Mouse (Mus musculus): Measurements from ENCODE around the gene Dhdh. TPM values are rescaled to one million over a fixed set of nuclear protein-coding genes. Genes with fewer than 3 reads are reported as not detected.
"Not testable (repeated sequence)": the region's sequence is repeated elsewhere in the genome, so short reads cannot be mapped to it uniquely, and the experiment has no call there.

Gene Dhdh
- polyA plus RNA-seq, 1 experiment from 2014 or later, result 4.9 TPM

DNA sequence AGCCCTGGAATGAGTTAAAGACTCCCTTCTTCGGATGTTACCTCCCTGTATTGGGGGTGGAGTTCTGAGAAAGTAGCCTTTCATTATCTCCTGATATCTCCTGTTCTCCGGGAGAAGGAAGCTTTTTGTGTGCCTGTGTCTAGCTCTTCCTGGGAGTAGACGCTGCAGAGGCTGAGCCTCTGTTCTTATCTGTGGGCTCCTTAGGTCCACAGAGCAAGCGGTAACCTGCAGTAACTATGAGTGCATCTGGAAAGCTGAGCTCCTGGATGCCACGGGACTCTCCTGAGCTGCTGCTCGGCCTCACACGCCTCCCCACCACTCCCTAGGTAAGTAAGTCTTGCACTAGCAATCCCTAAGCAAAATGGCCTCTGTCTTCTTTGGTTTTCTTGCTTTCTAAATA lies 2.4 kb downstream of the Dhdh start:
- H3K4me2 ChIP-seq, result no peak overlapping the region
- no peak overlapping the region for H3K4me3 ChIP-seq (ENCODE audit: low read depth, low read length)
- H3K4me1 ChIP-seq (ENCODE audit: control insufficient read depth, insufficient read depth, low read length), result 0 out of 2 replicates have a peak, but pooled peaks cover 3% of the 10 kb centered on the region
- no peak overlapping the region for H3K27ac ChIP-seq (ENCODE audit: low read depth, low read length)
- no peaks in the 10 kb centered on the region for H3K36me3 ChIP-seq (ENCODE audit: control insufficient read depth, insufficient read depth, low read length)
- H3K9me3 ChIP-seq (replicated peaks; ENCODE audit: control insufficient read depth, low read length), result no peaks in the 10 kb centered on the region
- WGBS (ENCODE audit: insufficient replicate concordance), result 49% methylated on average over 7 of the region's 7 CpGs
- ATAC-seq (replicated peaks; ENCODE audit: insufficient number of reproducible peaks, low FRiP score, low TSS enrichment), result no peak
- H3K9ac ChIP-seq (ENCODE audit: low read depth, low read length), result no peak overlapping the region
- H3K27me3 ChIP-seq (ENCODE audit: control insufficient read depth, insufficient read depth, low read length), result no peaks in the 10 kb centered on the region

DNA sequence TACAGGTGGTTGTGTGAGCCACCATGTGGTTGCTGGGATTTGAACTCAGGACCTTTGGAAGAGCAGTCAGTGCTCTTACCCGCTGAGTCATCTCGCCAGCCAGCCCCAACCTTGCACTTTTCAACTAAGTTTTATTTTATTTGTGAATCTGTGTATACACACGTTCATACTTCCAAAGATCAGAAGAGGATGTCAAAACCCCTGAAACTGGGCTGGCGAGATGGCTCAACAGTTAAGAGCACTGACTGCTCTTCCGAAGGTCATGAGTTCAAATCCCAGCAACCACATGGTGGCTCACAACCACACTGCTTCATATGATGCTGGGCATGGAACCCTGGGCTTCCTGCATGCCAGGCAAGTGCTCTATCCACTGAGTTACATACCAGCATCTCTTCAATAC lies 3.6 kb downstream of the Dhdh start:
- H3K9me3 ChIP-seq (replicated peaks; ENCODE audit: control insufficient read depth, low read length); H3K4me3 ChIP-seq (ENCODE audit: low read depth, low read length); ATAC-seq (replicated peaks; ENCODE audit: insufficient number of reproducible peaks, low FRiP score, low TSS enrichment); H3K27ac ChIP-seq (ENCODE audit: low read depth, low read length); H3K9ac ChIP-seq (ENCODE audit: low read depth, low read length); H3K27me3 ChIP-seq (ENCODE audit: control insufficient read depth, insufficient read depth, low read length); H3K4me2 ChIP-seq; H3K36me3 ChIP-seq (ENCODE audit: control insufficient read depth, insufficient read depth, low read length); H3K4me1 ChIP-seq (ENCODE audit: control insufficient read depth, insufficient read depth, low read length): not testable (repeated sequence)
- 90% methylated on average over 5 of the region's 5 CpGs for WGBS (ENCODE audit: insufficient replicate concordance)

DNA sequence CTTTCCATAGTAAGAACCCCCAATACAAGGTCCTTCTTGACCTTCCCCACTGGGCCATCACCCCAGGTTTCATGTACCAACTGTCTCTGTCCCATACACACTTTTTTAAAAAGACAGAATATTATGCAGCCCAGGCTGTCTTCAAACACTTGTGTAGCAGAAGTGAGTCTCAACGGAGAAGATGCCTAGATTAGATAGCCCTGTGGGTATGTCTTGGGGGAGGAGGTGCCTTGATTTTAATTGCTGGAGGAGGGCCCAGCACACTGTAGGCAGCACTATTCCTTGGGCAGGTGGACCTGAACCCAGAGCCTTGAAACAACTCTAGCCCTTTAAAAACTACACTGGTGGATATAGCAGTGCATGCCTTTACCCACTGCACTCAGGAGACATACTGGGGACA lies 6.4 kb downstream of the Dhdh start:
- H3K27me3 ChIP-seq (ENCODE audit: control insufficient read depth, insufficient read depth, low read length), result no peaks in the 10 kb centered on the region
- no peak overlapping the region for H3K4me2 ChIP-seq
- no peaks in the 10 kb centered on the region for H3K36me3 ChIP-seq (ENCODE audit: control insufficient read depth, insufficient read depth, low read length)
- no peak overlapping the region for H3K27ac ChIP-seq (ENCODE audit: low read depth, low read length)
- no peak overlapping the region for H3K4me3 ChIP-seq (ENCODE audit: low read depth, low read length)
- 61% methylated on average over 1 of the region's 1 CpGs for WGBS (ENCODE audit: insufficient replicate concordance)
- no peak for ATAC-seq (replicated peaks; ENCODE audit: insufficient number of reproducible peaks, low FRiP score, low TSS enrichment)
- no peaks in the 10 kb centered on the region for H3K4me1 ChIP-seq (ENCODE audit: control insufficient read depth, insufficient read depth, low read length)
- H3K9ac ChIP-seq (ENCODE audit: low read depth, low read length), result no peak overlapping the region
- no peaks in the 10 kb centered on the region for H3K9me3 ChIP-seq (replicated peaks; ENCODE audit: control insufficient read depth, low read length)

- Histone ChIP-seq H3K4me1 (ENCODE audit: control insufficient read depth, insufficient read depth, low read length) (no peaks in the 10 kb centered on the region), H3K27me3 (ENCODE audit: control insufficient read depth, insufficient read depth, low read length) (no peaks in the 10 kb centered on the region), H3K4me2 (no peak within 1 kb of the TSS), H3K4me3 (ENCODE audit: low read depth, low read length) (no peak within 1 kb of the TSS), H3K36me3 (ENCODE audit: control insufficient read depth, insufficient read depth, low read length) (no peaks in the 10 kb centered on the region), H3K9me3 (replicated peaks; ENCODE audit: control insufficient read depth, low read length) (no peaks in the 10 kb centered on the region), H3K9ac (ENCODE audit: low read depth, low read length) (no peak within 1 kb of the TSS), H3K27ac (ENCODE audit: low read depth, low read length) (no peak within 1 kb of the TSS)
- WGBS (ENCODE audit: insufficient replicate concordance), result 44% methylated on average over 15 of the region's 15 CpGs
- peak; percentile 60; the same call in 1 of the 2 replicates for ATAC-seq (replicated peaks; ENCODE audit: insufficient number of reproducible peaks, low FRiP score, low TSS enrichment)
Observed at GRCm38 (mm10) chr7:45481374-45481927, 7.2 kb downstream of the Dhdh start, which contains the start of gene Tulp2. TSS of gene Tulp2 (plus strand) at chr7:45481877.

- H3K36me3 ChIP-seq (ENCODE audit: control insufficient read depth, insufficient read depth, low read length); H3K4me1 ChIP-seq (ENCODE audit: control insufficient read depth, insufficient read depth, low read length); H3K9ac ChIP-seq (ENCODE audit: low read depth, low read length); H3K9me3 ChIP-seq (replicated peaks; ENCODE audit: control insufficient read depth, low read length); ATAC-seq (replicated peaks; ENCODE audit: insufficient number of reproducible peaks, low FRiP score, low TSS enrichment); H3K4me3 ChIP-seq (ENCODE audit: low read depth, low read length); H3K4me2 ChIP-seq; H3K27me3 ChIP-seq (ENCODE audit: control insufficient read depth, insufficient read depth, low read length); H3K27ac ChIP-seq (ENCODE audit: low read depth, low read length): not testable (repeated sequence)
- WGBS (ENCODE audit: insufficient replicate concordance), result 75% methylated on average over 3 of the region's 4 CpGs
Observed at GRCm38 (mm10) chr7:45480310-45480709, 8.3 kb downstream of the Dhdh start.

- no peak overlapping the region for H3K4me2 ChIP-seq
- no peak overlapping the region for H3K9ac ChIP-seq (ENCODE audit: low read depth, low read length)
- H3K36me3 ChIP-seq (ENCODE audit: control insufficient read depth, insufficient read depth, low read length), result no peaks in the 10 kb centered on the region
- 96% methylated on average over 7 of the region's 7 CpGs for WGBS (ENCODE audit: insufficient replicate concordance)
- no peaks in the 10 kb centered on the region for H3K27me3 ChIP-seq (ENCODE audit: control insufficient read depth, insufficient read depth, low read length)
- no peaks in the 10 kb centered on the region for H3K9me3 ChIP-seq (replicated peaks; ENCODE audit: control insufficient read depth, low read length)
- ATAC-seq (replicated peaks; ENCODE audit: insufficient number of reproducible peaks, low FRiP score, low TSS enrichment), result no peak
- no peaks in the 10 kb centered on the region for H3K4me1 ChIP-seq (ENCODE audit: control insufficient read depth, insufficient read depth, low read length)
- no peak overlapping the region for H3K4me3 ChIP-seq (ENCODE audit: low read depth, low read length)
- no peak overlapping the region for H3K27ac ChIP-seq (ENCODE audit: low read depth, low read length)
Observed at GRCm38 (mm10) chr7:45478774-45479173, 9.8 kb downstream of the Dhdh start.

DNA sequence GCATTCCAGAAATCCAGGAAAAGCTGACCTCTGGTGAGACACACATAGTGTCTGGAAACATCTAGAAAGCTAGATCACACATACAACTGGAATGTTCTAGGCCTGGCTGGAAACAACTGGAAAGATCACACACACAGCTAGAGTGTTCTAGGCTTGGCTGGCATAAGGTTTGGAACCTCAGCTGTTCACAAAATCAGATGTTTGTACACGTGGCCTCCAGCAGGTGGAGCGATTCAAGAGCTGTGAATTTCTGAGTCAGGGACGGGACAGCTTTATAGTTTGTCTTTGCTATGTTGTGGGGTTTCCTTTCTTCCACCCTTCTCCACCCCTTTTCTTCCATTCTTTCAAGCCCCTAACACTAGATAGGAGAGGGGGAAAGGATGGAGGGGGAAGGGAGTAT lies 11.6 kb downstream of the Dhdh start:
- ATAC-seq (replicated peaks; ENCODE audit: insufficient number of reproducible peaks, low FRiP score, low TSS enrichment), result no peak
- Histone ChIP-seq H3K9ac (ENCODE audit: low read depth, low read length) (no peak overlapping the region), H3K9me3 (replicated peaks; ENCODE audit: control insufficient read depth, low read length) (no peaks in the 10 kb centered on the region), H3K4me1 (ENCODE audit: control insufficient read depth, insufficient read depth, low read length) (no peaks in the 10 kb centered on the region), H3K4me3 (ENCODE audit: low read depth, low read length) (no peak overlapping the region), H3K4me2 (no peak overlapping the region), H3K27ac (ENCODE audit: low read depth, low read length) (no peak overlapping the region), H3K27me3 (ENCODE audit: control insufficient read depth, insufficient read depth, low read length) (no peaks in the 10 kb centered on the region), H3K36me3 (ENCODE audit: control insufficient read depth, insufficient read depth, low read length) (no peaks in the 10 kb centered on the region)
- 24% methylated on average over 3 of the region's 3 CpGs for WGBS (ENCODE audit: insufficient replicate concordance)

DNA sequence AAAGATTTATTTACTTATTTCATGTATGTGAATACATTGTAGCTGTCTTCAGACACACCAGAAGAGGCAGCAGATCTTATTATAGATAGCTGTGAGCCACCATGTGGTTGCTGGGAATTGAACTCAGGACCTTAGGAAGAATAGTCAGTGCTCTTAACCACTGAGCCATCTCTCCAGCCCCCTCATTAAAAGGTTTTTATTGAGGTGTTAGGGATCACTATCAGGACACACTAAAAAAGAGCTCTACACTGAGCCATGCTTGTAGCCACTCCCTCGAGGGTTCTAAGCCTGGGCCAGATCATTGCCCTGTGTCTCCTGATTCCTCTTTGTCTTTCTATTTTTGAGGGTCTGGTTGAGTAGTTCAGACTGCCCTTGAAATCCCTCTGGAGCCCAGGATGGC lies 12.2 kb downstream of the Dhdh start:
- Histone ChIP-seq H3K9me3 (replicated peaks; ENCODE audit: control insufficient read depth, low read length) (no peaks in the 10 kb centered on the region), H3K4me3 (ENCODE audit: low read depth, low read length) (no peak overlapping the region), H3K4me1 (ENCODE audit: control insufficient read depth, insufficient read depth, low read length) (no peaks in the 10 kb centered on the region), H3K36me3 (ENCODE audit: control insufficient read depth, insufficient read depth, low read length) (no peaks in the 10 kb centered on the region), H3K4me2 (no peak overlapping the region), H3K9ac (ENCODE audit: low read depth, low read length) (no peak overlapping the region), H3K27ac (ENCODE audit: low read depth, low read length) (no peak overlapping the region), H3K27me3 (ENCODE audit: control insufficient read depth, insufficient read depth, low read length) (no peaks in the 10 kb centered on the region)
- no peak for ATAC-seq (replicated peaks; ENCODE audit: insufficient number of reproducible peaks, low FRiP score, low TSS enrichment)
- 32% methylated on average over 1 of the region's 1 CpGs for WGBS (ENCODE audit: insufficient replicate concordance)

DNA sequence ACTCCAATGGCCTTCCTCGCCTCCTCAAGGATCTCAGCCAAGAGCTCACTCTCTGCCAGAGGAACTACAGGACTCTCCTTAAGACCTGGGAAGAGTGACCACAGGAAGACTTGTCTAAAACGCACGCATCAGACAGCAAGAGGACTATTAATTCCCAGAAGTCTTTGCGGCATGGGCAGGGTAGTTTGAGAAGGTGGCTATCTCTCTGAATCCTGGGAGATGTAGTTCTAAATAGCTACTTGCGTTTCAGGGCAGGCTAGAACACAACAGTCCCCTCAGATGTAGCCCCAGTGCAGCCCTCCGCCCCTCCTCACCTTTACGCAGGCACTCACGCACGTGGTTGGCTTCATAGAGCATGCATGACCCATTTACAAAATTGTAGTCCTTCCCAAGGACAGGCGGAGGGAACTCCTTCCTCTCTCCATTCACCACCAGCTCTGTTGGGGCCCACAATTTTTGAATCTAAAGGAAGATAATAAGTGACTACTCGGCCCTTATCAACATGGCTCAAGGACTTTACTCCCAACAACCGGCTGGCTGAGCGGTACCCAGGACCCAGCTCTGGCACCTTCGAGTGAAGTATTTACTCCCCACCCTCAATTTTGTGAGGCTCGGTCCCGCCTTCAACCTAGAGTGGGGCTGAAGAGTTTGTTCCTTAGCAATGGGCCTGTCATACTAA lies 13.2 kb downstream of the Dhdh start:
- WGBS (ENCODE audit: insufficient replicate concordance), result 57% methylated on average over 16 of the region's 16 CpGs
- ATAC-seq (replicated peaks; ENCODE audit: insufficient number of reproducible peaks, low FRiP score, low TSS enrichment), result no peak
- Histone ChIP-seq H3K4me2 (peak overlapping the region; percentile 53), H3K27ac (ENCODE audit: low read depth, low read length) (peak overlapping the region; percentile 22; the same call in 1 of the 2 replicates), H3K27me3 (ENCODE audit: control insufficient read depth, insufficient read depth, low read length) (no peaks in the 10 kb centered on the region), H3K4me3 (ENCODE audit: low read depth, low read length) (peak overlapping the region; percentile 34), H3K4me1 (ENCODE audit: control insufficient read depth, insufficient read depth, low read length) (no peaks in the 10 kb centered on the region), H3K36me3 (ENCODE audit: control insufficient read depth, insufficient read depth, low read length) (no peaks in the 10 kb centered on the region), H3K9me3 (replicated peaks; ENCODE audit: control insufficient read depth, low read length) (no peaks in the 10 kb centered on the region), H3K9ac (ENCODE audit: low read depth, low read length) (peak overlapping the region; percentile 54)

All from heart, embryonic 11.5 days (tissue).